Mouse (Mus musculus): ENCODE results near the gene Gm6583. TPM values are rescaled to one million over a fixed set of nuclear protein-coding genes. Genes with fewer than 3 reads are reported as not detected.
A peak's percentile ranks its signal among the peaks of the same experiment; 100 is the strongest.

Gene Gm6583
- polyA plus RNA-seq, 1 experiment = 1.4 TPM

GRCm38 (mm10) chr5:112370236-112370813 lies 14.5 kb upstream of the Gm6583 start:
- peak overlapping the region; percentile 68 for H3K4me3 ChIP-seq (replicated peaks)
- H3K36me3 ChIP-seq (replicated peaks; ENCODE audit: low read length) = peaks cover 98% of the 10 kb centered on the region
- H3K27me3 ChIP-seq (replicated peaks) = no peaks in the 10 kb centered on the region
- H3K4me1 ChIP-seq = peaks cover 67% of the 10 kb centered on the region
- no peaks in the 10 kb centered on the region for H3K9me3 ChIP-seq
- TF ChIP-seq GATA1 (IDR thresholded peaks at IDR 0.05; ENCODE audit: borderline replicate concordance, low read length) = no peak

- Histone ChIP-seq H3K9me3 (no peaks in the 10 kb centered on the region), H3K27me3 (replicated peaks) (no peaks in the 10 kb centered on the region), H3K4me3 (replicated peaks) (no peak overlapping the region), H3K4me1 (peaks cover 68% of the 10 kb centered on the region), H3K36me3 (replicated peaks; ENCODE audit: low read length) (peaks cover 98% of the 10 kb centered on the region)
- no peak for TF ChIP-seq FLI1 (IDR thresholded peaks at IDR 0.05; ENCODE audit: low read length)
- TF ChIP-seq GATA1 (IDR thresholded peaks at IDR 0.05; ENCODE audit: borderline replicate concordance, low read length) = no peak
Measured at GRCm38 (mm10) chr5:112369326-112369725, 13.5 kb upstream of the Gm6583 start.

GRCm38 (mm10) chr5:112368666-112369065 lies 12.8 kb upstream of the Gm6583 start:
- peaks cover 98% of the 10 kb centered on the region for H3K36me3 ChIP-seq (replicated peaks; ENCODE audit: low read length)
- H3K27me3 ChIP-seq (replicated peaks) = no peaks in the 10 kb centered on the region
- no peaks in the 10 kb centered on the region for H3K9me3 ChIP-seq
- peaks cover 74% of the 10 kb centered on the region for H3K4me1 ChIP-seq
- H3K4me3 ChIP-seq (replicated peaks) = no peak overlapping the region
- TF ChIP-seq GATA1 (IDR thresholded peaks at IDR 0.05; ENCODE audit: borderline replicate concordance, low read length) (no peak), FLI1 (IDR thresholded peaks at IDR 0.05; ENCODE audit: low read length) (no peak)

GRCm38 (mm10) chr5:112367929-112368328 lies 12.1 kb upstream of the Gm6583 start:
- TF ChIP-seq GATA1 (IDR thresholded peaks at IDR 0.05; ENCODE audit: borderline replicate concordance, low read length) (no peak), FLI1 (IDR thresholded peaks at IDR 0.05; ENCODE audit: low read length) (no peak)
- Histone ChIP-seq H3K36me3 (replicated peaks; ENCODE audit: low read length) (peaks cover 98% of the 10 kb centered on the region), H3K9me3 (no peaks in the 10 kb centered on the region), H3K27me3 (replicated peaks) (no peaks in the 10 kb centered on the region), H3K4me1 (peaks cover 81% of the 10 kb centered on the region), H3K4me3 (replicated peaks) (no peak overlapping the region)

- peaks cover 98% of the 10 kb centered on the region for H3K36me3 ChIP-seq (replicated peaks; ENCODE audit: low read length)
- peaks cover 81% of the 10 kb centered on the region for H3K4me1 ChIP-seq
- no peak overlapping the region for H3K4me3 ChIP-seq (replicated peaks)
- H3K27me3 ChIP-seq (replicated peaks) = no peaks in the 10 kb centered on the region
- TF ChIP-seq GATA1 (IDR thresholded peaks at IDR 0.05; ENCODE audit: borderline replicate concordance, low read length) (no peak), FLI1 (IDR thresholded peaks at IDR 0.05; ENCODE audit: low read length) (no peak)
- H3K9me3 ChIP-seq = no peaks in the 10 kb centered on the region
Measured at GRCm38 (mm10) chr5:112367338-112367737, 11.5 kb upstream of the Gm6583 start.

- no peak for TF ChIP-seq FLI1 (IDR thresholded peaks at IDR 0.05; ENCODE audit: low read length)
- TF ChIP-seq GATA1 (IDR thresholded peaks at IDR 0.05; ENCODE audit: borderline replicate concordance, low read length) = no peak
- peaks cover 98% of the 10 kb centered on the region for H3K36me3 ChIP-seq (replicated peaks; ENCODE audit: low read length)
- H3K4me1 ChIP-seq = peaks cover 81% of the 10 kb centered on the region
- peak overlapping the region; percentile 19 for H3K4me3 ChIP-seq (replicated peaks)
- H3K27me3 ChIP-seq (replicated peaks) = no peaks in the 10 kb centered on the region
- H3K9me3 ChIP-seq = peaks cover 4% of the 10 kb centered on the region
Measured at GRCm38 (mm10) chr5:112366879-112367278, 11.0 kb upstream of the Gm6583 start.

GRCm38 (mm10) chr5:112364184-112364797 lies 8.5 kb upstream of the Gm6583 start:
- peaks cover 6% of the 10 kb centered on the region for H3K9me3 ChIP-seq
- no peak overlapping the region for H3K4me3 ChIP-seq (replicated peaks)
- TF ChIP-seq GATA1 (IDR thresholded peaks at IDR 0.05; ENCODE audit: borderline replicate concordance, low read length) = no peak
- no peak for TF ChIP-seq FLI1 (IDR thresholded peaks at IDR 0.05; ENCODE audit: low read length)
- no peaks in the 10 kb centered on the region for H3K27me3 ChIP-seq (replicated peaks)
- peaks cover 94% of the 10 kb centered on the region for H3K36me3 ChIP-seq (replicated peaks; ENCODE audit: low read length)
- H3K4me1 ChIP-seq = peaks cover 76% of the 10 kb centered on the region

GRCm38 (mm10) chr5:112360077-112360476 lies 4.2 kb upstream of the Gm6583 start:
- Histone ChIP-seq H3K4me1 (peaks cover 88% of the 10 kb centered on the region), H3K36me3 (replicated peaks; ENCODE audit: low read length) (peaks cover 95% of the 10 kb centered on the region), H3K9me3 (peaks cover 6% of the 10 kb centered on the region), H3K27me3 (replicated peaks) (no peaks in the 10 kb centered on the region), H3K4me3 (replicated peaks) (peak overlapping the region; percentile 88)
- TF ChIP-seq GATA1 (IDR thresholded peaks at IDR 0.05; ENCODE audit: borderline replicate concordance, low read length) (no peak), FLI1 (IDR thresholded peaks at IDR 0.05; ENCODE audit: low read length) (no peak)

GRCm38 (mm10) chr5:112359520-112359919 lies 3.7 kb upstream of the Gm6583 start:
- H3K36me3 ChIP-seq (replicated peaks; ENCODE audit: low read length) = peaks cover 95% of the 10 kb centered on the region
- peaks cover 6% of the 10 kb centered on the region for H3K9me3 ChIP-seq
- H3K4me3 ChIP-seq (replicated peaks) = peak overlapping the region; percentile 88
- peak; percentile 87 for TF ChIP-seq GATA1 (IDR thresholded peaks at IDR 0.05; ENCODE audit: borderline replicate concordance, low read length)
- no peak for TF ChIP-seq FLI1 (IDR thresholded peaks at IDR 0.05; ENCODE audit: low read length)
- H3K27me3 ChIP-seq (replicated peaks) = no peaks in the 10 kb centered on the region
- H3K4me1 ChIP-seq = peaks cover 88% of the 10 kb centered on the region

- Histone ChIP-seq H3K9me3 (no peaks in the 10 kb centered on the region), H3K27me3 (replicated peaks) (no peaks in the 10 kb centered on the region), H3K36me3 (replicated peaks; ENCODE audit: low read length) (peaks cover 96% of the 10 kb centered on the region), H3K4me3 (replicated peaks) (peak overlapping the region; percentile 70), H3K4me1 (peaks cover 93% of the 10 kb centered on the region)
- TF ChIP-seq GATA1 (IDR thresholded peaks at IDR 0.05; ENCODE audit: borderline replicate concordance, low read length) = no peak
- no peak for TF ChIP-seq FLI1 (IDR thresholded peaks at IDR 0.05; ENCODE audit: low read length)
Measured at GRCm38 (mm10) chr5:112356322-112356721, 489 bp upstream of the Gm6583 start.

All from megakaryocyte, embryonic 14.5 days (primary cell).